Mouse (Mus musculus) kidney, adult 2 months (tissue): ENCODE results near the gene Naip2.
"Not testable (repeated sequence)": the region's sequence is repeated elsewhere in the genome, so short reads cannot be mapped to it uniquely, and the experiment has no call there.

Experiments
- CTCF ChIP-seq: fragments of 200-500 bp; conservative IDR thresholded peaks from 2 replicates; pipeline ENCODE4 v1.5.1; 2011; ENCODE audit warnings: low read depth, mild to moderate bottlenecking, control low read depth, low read length, moderate library complexity, mixed read lengths; ENCODE audit not compliant: insufficient read depth, insufficient read length
- POLR2A ChIP-seq: fragments of 200-500 bp; IDR thresholded peaks from one replicate; pipeline ENCODE4 v1.6.1; 2011; ENCODE audit warnings: low read depth, low read length, control low read depth

GRCm38 (mm10) chr13:100213683-100214082 is 11.8 kb upstream of the Naip2 start:
- TF ChIP-seq POLR2A, CTCF: not testable (repeated sequence)
